Mouse (Mus musculus): ENCODE results near the gene Polg. TPM values are rescaled to one million over a fixed set of nuclear protein-coding genes. Genes with fewer than 3 reads are reported as not detected.

The Polg gene
- total RNA-seq, 2 experiments from 2014 or later = 76.5 to 101 TPM

DNA sequence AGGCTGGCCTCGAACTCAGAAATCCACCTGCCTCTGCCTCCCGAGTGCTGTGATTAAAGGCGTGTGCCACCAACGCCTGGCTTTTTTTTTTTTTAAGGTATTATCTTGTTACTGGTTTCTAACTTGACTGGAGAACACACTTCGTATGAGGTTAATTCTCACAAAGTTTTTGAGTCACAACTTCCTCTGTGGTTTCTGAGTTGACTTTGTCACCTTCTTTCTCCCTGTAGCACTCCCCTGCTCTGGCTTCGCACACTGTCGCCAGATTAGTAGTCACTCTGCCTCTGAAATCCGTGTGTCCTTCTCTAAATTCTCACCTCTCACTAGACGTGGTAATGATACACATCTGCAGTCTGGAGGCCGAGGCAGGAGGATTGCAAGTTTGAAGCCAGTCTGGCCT is 43.3 kb downstream of the Polg start:
- no peak for TF ChIP-seq CTCF (conservative IDR thresholded peaks at IDR 0.05)
- Histone ChIP-seq H3K27ac (no peak overlapping the region), H3K4me3 (no peak overlapping the region)
- DNase-seq (ENCODE audit: low spot score in 2 of 2) = no peak

DNA sequence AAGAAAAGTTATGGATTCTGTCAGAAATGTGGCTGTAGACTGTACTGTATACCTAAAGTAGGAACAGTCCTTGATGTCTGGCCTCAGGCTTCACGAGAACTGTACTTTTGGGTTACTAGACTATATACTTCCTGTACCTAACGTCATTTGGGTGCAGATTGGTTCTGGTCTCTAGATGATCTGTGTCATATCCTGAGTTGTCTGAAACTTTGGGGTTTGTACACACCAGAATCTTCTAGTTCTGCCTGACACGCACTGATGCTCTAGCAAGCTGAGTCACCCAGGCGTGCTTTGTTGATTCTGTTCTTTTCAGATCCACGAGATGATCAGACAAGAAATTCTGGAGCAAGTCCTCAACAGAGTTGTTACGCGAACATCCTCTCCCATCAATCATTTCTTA is 46.2 kb downstream of the Polg start:
- Histone ChIP-seq H3K27ac (no peak overlapping the region), H3K4me3 (no peak overlapping the region)
- no peak for TF ChIP-seq CTCF (conservative IDR thresholded peaks at IDR 0.05)
- no peak for DNase-seq (ENCODE audit: low spot score in 2 of 2)

DNA sequence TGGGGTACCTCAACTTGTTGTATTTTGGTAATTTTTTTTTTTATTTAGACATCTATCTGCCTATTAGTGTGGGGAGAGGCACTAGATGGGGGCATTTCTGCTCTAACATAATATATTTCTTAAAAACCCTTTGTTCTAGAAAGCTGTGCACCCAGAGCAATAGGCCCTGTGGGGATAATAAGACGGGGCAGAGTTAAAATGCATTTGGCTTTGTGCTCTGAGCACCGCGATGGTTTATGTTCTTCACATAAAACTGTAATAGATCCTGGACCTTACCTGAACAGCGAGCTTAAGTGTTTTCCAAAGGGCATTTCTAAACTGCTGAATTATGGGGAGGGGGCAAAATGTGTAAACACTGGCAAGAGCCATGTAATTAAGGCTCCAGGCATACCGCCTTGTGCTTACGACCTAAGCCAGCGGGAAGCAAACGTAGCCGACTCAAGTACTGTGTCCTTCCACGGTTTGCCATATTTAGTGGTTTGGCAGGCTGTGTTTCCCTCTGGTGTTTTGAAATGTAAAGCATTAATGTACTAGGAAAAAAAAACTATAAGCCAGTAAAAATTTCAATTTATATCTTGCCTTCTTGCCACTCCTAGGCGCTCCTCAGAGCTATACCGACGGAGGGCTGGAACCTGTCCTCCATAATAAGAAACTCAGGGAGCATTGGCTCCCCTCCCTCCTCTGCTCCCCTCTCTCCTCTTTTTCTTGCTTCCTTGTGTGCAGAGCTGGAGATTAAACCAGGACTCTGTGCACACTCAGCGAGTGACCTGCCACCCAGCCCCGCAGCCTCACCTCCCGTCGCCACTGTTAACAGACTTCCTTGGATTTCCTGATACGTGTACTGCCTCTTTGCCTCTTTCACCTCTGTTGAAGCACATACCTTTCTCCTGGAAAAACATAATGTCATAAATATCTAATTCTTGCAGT is 51.5 kb downstream of the Polg start:
- Histone ChIP-seq H3K4me3 (no peak overlapping the region), H3K27ac (no peak overlapping the region)
- TF ChIP-seq CTCF (conservative IDR thresholded peaks at IDR 0.05) = no peak
- DNase-seq (ENCODE audit: low spot score in 2 of 2) = no peak

DNA sequence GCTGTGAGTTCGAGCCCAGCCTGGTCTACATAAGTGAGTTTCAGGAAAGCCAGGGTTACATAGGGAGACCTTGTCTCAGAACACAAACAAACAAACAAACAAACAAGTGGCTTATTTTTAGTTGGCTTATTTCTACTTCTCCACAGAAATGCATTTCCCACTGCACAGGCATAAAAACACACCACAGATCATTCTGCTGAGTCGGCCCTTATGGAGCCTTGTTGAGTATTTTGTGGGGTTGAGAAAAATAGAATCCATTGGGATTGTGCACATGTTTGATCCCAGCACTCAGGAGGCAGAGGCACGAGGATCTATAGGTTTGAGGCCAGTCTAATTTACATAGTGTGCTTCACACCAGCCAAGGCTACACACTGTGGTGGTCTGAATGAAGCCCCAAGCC is 65.9 kb downstream of the Polg start:
- Histone ChIP-seq H3K4me3 (no peak overlapping the region), H3K27ac (no peak overlapping the region)
- TF ChIP-seq CTCF (conservative IDR thresholded peaks at IDR 0.05) = no peak
- DNase-seq (ENCODE audit: low spot score in 2 of 2) = no peak

DNA sequence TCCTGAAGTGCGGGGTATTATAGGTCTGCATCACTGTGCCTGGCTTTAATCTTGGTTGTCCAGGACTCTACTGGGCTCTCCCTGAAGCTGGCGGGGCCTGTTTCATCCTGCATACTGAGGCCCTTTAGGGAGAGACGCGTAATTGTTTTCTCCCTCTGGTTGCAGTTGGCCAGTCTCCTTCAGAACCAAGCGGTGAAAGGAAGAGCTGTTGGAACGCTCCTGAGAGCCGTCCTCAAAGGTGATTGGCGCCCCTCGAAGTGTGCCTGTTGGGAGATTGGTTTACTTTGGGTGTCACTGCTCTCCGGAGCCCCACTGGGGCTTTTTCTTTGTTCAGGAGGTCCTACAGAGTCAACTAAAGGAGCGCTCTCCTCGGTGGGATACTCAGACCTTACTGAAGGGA is 67.2 kb downstream of the Polg start:
- Histone ChIP-seq H3K4me3 (no peak overlapping the region), H3K27ac (no peak overlapping the region)
- no peak for DNase-seq (ENCODE audit: low spot score in 2 of 2)
- no peak for TF ChIP-seq CTCF (conservative IDR thresholded peaks at IDR 0.05)

DNA sequence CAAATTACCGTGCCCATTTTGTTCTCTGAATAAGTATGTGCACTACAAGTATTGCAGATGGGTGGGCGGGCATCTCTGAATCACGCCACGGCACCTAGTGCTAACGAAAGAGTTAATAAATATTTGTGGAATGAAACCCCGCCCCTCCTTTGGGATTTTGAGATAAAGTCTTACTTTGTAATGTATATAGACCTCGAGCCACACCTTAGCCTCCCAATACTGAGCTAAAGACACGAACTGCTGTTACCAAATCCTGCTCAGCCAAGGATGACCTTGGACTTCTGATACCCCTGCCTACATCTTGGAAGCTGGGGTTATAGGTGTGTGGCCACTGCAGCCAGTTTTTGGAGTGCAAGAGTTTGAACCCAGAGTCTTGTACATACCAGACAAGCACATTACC is 67.7 kb downstream of the Polg start:
- H3K4me3 ChIP-seq = no peak overlapping the region
- DNase-seq (ENCODE audit: low spot score in 2 of 2) = no peak
- no peak overlapping the region for H3K27ac ChIP-seq
- TF ChIP-seq CTCF (conservative IDR thresholded peaks at IDR 0.05) = no peak

DNA sequence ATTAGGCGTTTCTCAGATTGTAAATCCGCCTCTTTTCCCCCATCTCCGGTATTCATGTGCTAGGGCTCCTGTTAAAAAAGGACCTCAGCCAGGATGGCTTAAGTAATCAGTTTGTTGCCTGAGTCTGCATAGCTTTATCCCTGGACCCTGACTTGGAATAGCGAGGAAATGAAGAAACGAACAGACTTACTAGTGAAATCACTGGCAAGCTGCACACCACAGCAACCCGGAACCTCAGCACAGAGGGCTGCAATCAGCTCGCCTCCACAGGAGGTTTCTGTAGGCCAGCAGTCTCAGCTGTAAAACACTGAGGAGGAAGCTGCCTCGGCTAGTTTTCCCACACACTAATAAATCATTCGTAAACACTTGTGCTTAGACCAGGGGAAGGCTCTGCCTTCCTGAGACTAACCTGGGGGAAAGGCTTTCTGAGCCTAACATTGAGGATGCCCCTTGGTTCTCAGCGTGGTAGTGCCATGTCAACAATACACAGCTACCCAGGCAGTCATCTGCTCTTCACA is 68.7 kb downstream of the Polg start:
- Histone ChIP-seq H3K27ac (no peak overlapping the region), H3K4me3 (no peak overlapping the region)
- TF ChIP-seq CTCF (conservative IDR thresholded peaks at IDR 0.05) = no peak
- DNase-seq (ENCODE audit: low spot score in 2 of 2) = no peak

Small RNA genes lying within 50 kb of the gene (microRNA-seq; reads per million reads assigned to microRNA genes)
- gene Mir9-3 = 101 to 120 reads per million in 2 experiments

Other genes with a start within 250 kb of the Polg start
- gene Abhd2, start 193.2 kb downstream of the Polg start, total RNA-seq (2021) = 10 to 100 TPM; 69.6 to 70.8 TPM
- gene Rlbp1, start 79.3 kb downstream of the Polg start, total RNA-seq (2021) = 10 to 100 TPM; 18.6 to 26.3 TPM
- gene Fanci, start 74.4 kb downstream of the Polg start, total RNA-seq (2021) = under 1 TPM; 0.22 to 0.79 TPM
- 1 to 10 TPM; 1.1 to 1.2 TPM for gene Rhcg, start 151.3 kb upstream of the Polg start, total RNA-seq (2021)
- gene Ticrr, start 193.8 kb upstream of the Polg start, total RNA-seq (2021) = under 1 TPM; 0.12 to 0.23 TPM
- 1 to 10 TPM; 2.0 to 2.4 TPM for gene Kif7, start 249.4 kb upstream of the Polg start, total RNA-seq (2021)